Mouse (Mus musculus): ENCODE data around the gene Tmcc2. TPM values are rescaled to one million over a fixed set of nuclear protein-coding genes. Genes with fewer than 3 reads are reported as not detected.

Gene Tmcc2
- under 1 TPM; 0.55 to 0.59 TPM for total RNA-seq (2023)

DNA sequence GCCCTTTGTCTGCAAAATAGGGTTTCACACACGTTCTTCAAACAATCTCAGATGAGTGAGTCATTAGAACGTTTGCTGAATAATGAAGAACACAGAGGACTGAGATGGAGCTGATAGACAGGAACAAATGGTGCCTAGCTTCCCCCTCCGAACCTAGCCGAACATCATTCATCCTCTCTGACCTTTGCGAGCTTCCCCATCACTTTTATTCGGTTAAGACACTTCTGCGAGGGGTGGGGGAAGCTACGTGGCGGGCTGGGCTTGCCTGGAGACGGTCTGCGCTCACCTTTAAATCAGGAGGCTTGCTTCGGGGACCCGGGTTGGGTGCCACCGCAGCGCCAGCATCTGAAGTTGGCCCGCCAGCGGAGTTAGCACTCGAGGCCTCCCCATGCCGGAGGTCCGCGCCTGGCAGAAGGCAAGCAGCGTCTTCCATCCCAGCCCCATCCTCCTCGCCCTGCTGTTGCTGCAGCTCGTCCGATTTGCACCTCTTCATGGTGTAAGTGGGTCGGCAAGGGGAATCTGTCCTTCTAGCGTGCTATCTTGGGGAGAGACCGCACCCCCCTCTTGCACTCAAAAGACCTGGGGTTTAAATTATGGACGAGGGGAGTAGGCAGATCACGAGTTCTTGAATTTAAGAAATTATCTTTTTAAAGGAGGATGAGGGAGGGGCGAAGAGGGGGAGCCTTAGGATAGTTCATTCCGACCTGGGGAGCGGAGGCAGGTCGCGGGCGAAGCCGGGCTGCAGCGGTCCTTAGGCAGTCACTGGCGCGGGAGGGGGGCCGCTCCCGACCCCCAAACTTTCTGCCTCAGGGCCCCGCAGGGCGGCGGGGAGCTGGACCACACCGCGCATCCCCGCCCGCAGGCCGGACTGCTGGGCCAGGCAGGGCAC, at the start of gene Tmcc2:
Gene Tmcc2 (minus strand): TSS at position 591 of the 889 bp plus-strand sequence.

GRCm38 (mm10) chr1:132417319-132418251, 26.5 kb upstream of the Tmcc2 start, which contains the start of gene Dstyk:
Gene Dstyk, plus strand, starts transcription at chr1:132417555.

DNA sequence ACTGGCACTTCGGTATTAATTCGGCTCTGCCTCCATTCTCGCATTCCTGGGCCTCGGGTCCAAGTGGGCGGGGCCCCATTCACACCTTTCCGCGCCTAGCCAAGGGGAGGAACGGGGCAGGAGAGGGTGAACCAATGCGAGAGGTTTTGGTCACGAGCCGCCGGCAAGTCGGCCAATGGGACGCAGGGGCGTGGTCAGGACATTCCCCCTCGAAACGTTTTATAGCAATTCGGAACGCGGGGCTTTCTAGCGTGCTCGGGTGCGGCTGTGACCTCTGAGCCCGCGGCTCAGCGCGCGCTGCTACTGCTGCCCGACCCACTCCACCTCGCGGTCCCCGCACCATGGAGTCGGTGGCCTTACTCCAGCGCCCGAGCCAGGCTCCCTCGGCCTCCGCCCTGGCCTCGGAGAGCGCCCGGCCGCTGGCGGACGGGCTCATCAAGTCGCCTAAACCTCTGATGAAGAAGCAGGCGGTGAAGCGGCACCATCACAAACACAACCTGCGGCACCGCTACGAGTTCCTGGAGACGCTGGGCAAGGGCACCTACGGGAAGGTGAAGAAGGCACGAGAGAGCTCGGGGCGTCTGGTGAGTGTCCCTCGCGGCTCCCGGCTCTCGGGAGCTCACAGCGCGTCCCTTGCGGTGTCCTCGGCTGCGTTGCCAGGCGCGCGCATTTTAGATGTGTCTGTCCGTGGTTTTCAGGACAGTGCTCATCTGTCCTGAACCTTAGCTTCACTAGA, 75.0 kb downstream of the Tmcc2 start, which contains the start of gene Nuak2:
Gene Nuak2 (plus strand): TSS at position 238 of the 736 bp plus-strand sequence.

Other genes starting within 250 kb of the Tmcc2 start
- gene Lemd1, start 199.8 kb downstream of the Tmcc2 start, total RNA-seq (2023): not detected
- not detected for gene AC124108.1, start 199.8 kb downstream of the Tmcc2 start, total RNA-seq (2023)
- not detected for gene Gm10188, start 161.5 kb downstream of the Tmcc2 start, total RNA-seq (2023)
- gene Klhdc8a, start 92.7 kb downstream of the Tmcc2 start, total RNA-seq (2023): under 1 TPM in 1 of 2 experiments, not detected in 1; 0.12 TPM
- gene Nuak2, start 75.2 kb downstream of the Tmcc2 start, total RNA-seq (2023): 100 to 1,000 TPM; 128 to 132 TPM
- 10 to 100 TPM; 27.6 to 31.5 TPM for gene Dstyk, start 26.3 kb upstream of the Tmcc2 start, total RNA-seq (2023)
- 10 to 100 TPM; 60.6 to 66.5 TPM for gene Rbbp5, start 86.1 kb upstream of the Tmcc2 start, total RNA-seq (2023)
- 10 to 100 TPM; 13.4 to 16.3 TPM for gene Tmem81, start 114.9 kb upstream of the Tmcc2 start, total RNA-seq (2023)
- gene Cntn2, start 152.0 kb upstream of the Tmcc2 start, total RNA-seq (2023): 10 to 100 TPM in 1 of 2 experiments, 1 to 10 TPM in 1; 7.3 to 10.2 TPM

Data from B cell, adult 67 days (primary cell).